Mouse (Mus musculus): ENCODE data around the gene Akirin1. TPM values are rescaled to one million over a fixed set of nuclear protein-coding genes. Genes with fewer than 3 reads are reported as not detected.
A peak's percentile ranks its signal among the peaks of the same experiment; 100 is the strongest.

Gene Akirin1
- polyA plus RNA-seq, 1 experiment from 2014 or later = 96.0 TPM

DNA sequence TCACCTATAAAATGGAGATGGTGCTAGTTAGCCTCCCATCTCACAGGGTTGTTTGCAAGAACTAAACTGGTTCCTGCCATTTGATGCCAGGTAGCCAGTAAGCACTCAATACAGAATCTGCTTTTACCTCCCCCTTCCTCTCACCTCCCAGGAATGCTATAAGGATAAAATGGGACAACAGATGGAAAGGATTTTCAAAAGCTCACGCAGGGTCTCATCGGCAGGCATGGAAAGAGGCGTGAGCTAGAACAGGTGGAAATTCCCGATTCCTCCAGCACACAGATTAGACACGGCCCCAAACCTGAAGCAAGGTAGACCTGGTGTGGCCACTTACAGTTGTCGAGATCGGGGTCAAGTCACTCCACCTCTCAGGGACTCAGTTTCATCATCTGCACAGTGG, 65.1 kb downstream of the Akirin1 start:
- Histone ChIP-seq H3K9ac (replicated peaks; ENCODE audit: low read length) (peak overlapping the region; percentile 98), H3K36me3 (ENCODE audit: control insufficient read depth, insufficient read depth, low read length) (peaks cover 32% of the 10 kb centered on the region), H3K4me3 (replicated peaks; ENCODE audit: low read depth, low read length) (peak overlapping the region; percentile 91), H3K4me1 (ENCODE audit: control insufficient read depth, insufficient read depth, low read length) (peaks cover 18% of the 10 kb centered on the region), H3K4me2 (ENCODE audit: low read length) (peak overlapping the region; percentile 85), H3K27me3 (ENCODE audit: control insufficient read depth, insufficient read depth, low read length) (no peaks in the 10 kb centered on the region), H3K27ac (replicated peaks; ENCODE audit: low read depth, low read length) (no peak overlapping the region), H3K9me3 (ENCODE audit: control insufficient read depth, low read length) (no peaks in the 10 kb centered on the region)
- ATAC-seq (ENCODE audit: low FRiP score, low TSS enrichment) (no peak), DNase-seq (no peak)
- WGBS = 76% methylated on average over 7 of the region's 7 CpGs

Other genes starting within 250 kb of the Akirin1 start
- gene Macf1, start 66.0 kb downstream of the Akirin1 start, polyA plus RNA-seq (2014; fragmentation: Nextera tagmentation; extraction: Ambion mirVana) = 140 and 143 TPM in 2 replicates
- 428 and 578 TPM in 2 replicates for gene Ndufs5, start 32.1 kb downstream of the Akirin1 start, polyA plus RNA-seq (2014; fragmentation: Nextera tagmentation; extraction: Ambion mirVana)
- 0.61 and 1.4 TPM in 2 replicates for gene Rhbdl2, start 37.5 kb upstream of the Akirin1 start, polyA plus RNA-seq (2014; fragmentation: Nextera tagmentation; extraction: Ambion mirVana)
- gene 4933427I04Rik, start 109.3 kb upstream of the Akirin1 start, polyA plus RNA-seq (2014; fragmentation: Nextera tagmentation; extraction: Ambion mirVana) = 0.09 TPM in 2 replicates
- 39.1 and 46.7 TPM in 2 replicates for gene Mycbp, start 154.5 kb upstream of the Akirin1 start, polyA plus RNA-seq (2014; fragmentation: Nextera tagmentation; extraction: Ambion mirVana)
- 47.3 and 53.6 TPM in 2 replicates for gene Rragc, start 167.1 kb upstream of the Akirin1 start, polyA plus RNA-seq (2014; fragmentation: Nextera tagmentation; extraction: Ambion mirVana)
- not detected in 2 replicates for gene 4930535I16Rik, start 167.7 kb upstream of the Akirin1 start, polyA plus RNA-seq (2014; fragmentation: Nextera tagmentation; extraction: Ambion mirVana)

Data from midbrain, embryonic 14.5 days (tissue).